Mouse (Mus musculus) pancreas, adult 10 weeks (tissue): ENCODE measurements around the gene Dennd2c. TPM values are rescaled to one million over a fixed set of nuclear protein-coding genes. Genes with fewer than 3 reads are reported as not detected.

Experiments used
- polyA plus RNA-seq: library from polyadenylated mRNA; stranded (reverse); fragments of 350-450 nt; fragmentation: Illumina TruSeq; extraction: RNeasy Lipid Tissue Mini Kit (QIAGEN cat#74804); gene quantifications from one replicate; pipeline ENCODE4 v1.2.3, GENCODE M21; 2015; ENCODE audit warnings: low read depth, low replicate concordance; ENCODE audit not compliant: insufficient read depth

Dennd2c gene
- polyA plus RNA-seq, result 0.55 TPM

DNA sequence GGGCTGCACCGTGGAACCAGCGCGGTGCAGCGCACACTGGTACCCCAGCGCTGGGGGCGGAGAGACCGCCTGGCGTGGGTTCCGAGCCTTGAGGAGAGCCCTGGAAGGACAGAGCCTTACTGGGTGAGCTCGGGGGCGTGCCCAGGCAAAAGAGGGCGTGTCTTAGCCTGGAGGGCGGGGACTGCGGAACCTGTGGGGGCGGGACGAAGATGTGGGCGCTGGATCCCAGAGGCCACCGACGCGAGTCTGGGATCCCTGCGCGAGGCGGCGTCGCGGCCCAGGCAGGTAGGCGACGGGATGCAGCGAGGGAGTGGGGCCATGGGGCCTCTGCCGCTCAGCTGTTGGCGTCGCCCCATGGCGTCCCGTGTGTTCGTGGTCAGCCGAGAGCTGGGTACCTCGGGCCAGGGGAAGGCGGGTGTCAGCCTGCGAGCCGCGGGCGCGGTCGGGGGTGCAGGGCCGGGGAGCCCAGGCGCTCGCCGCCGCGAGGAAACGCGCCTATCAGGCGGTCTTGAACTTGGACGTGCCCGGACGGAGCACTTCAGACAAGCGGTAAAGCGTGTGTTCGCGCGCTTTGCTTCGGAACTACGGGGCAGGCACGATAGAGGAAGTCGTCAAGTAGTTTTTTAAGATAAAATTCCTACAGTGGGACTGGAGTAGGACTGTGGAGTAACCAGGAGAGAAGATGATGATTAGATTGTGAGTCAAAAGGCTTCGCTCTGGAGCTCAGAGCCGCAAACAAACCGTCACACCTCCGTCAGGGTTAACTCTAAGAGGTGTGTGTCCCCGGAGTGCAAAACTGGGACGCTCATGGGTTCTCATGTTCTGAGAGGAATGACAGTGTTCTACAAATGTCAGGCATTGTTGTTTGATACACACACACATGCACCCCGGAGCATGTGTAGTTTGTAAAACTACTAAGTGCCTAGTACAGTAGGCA lies at the start of gene Dennd2c:
Gene Dennd2c (plus strand): TSS at position 151 of the 937 bp plus-strand sequence.

DNA sequence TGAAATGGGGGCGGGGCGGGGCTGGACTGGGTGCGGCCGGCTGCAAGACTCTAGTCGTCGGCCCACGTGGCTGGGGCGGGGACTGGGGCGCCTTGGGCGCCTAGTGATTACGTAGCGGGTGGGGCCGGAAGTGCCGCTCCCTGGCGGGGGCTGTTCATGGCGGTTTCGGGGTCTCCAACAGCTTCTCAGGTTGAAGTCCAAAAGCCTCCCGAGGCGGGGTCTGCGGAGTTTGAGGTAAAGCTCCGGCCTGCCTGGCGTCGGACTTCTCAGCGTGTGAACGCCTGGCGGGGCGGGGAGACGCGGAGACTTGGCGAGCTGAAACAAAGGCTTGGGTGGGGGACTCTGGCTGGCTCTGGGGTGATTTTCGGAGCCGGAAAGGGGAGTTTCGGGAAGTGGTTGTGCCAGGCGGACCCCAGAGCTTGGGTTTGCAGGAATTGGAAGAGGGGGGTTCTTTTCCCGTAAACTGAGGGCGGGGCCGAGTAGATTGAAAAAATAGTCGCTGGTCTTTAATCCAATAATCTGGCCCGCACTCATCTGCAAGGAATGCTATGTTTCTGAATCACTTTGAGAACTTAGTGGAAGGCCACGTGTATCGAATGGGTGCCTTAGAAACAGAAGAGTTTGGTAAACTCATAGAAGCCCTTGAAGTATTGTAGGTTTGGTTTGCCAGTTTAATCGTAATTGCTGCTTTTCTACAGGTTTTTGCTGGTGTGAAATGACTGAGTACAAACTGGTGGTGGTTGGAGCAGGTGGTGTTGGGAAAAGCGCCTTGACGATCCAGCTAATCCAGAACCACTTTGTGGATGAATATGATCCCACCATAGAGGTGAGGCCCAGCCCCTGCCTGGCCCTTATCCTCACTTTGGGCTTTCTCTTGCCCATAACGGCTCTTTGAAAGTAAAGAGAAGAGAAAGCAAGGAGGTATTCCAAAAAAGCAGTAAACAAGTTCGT lies 43.9 kb upstream of the Dennd2c start, which contains the start of gene Nras:
Gene Nras (plus strand): TSS at position 79 of the 951 bp plus-strand sequence.

DNA sequence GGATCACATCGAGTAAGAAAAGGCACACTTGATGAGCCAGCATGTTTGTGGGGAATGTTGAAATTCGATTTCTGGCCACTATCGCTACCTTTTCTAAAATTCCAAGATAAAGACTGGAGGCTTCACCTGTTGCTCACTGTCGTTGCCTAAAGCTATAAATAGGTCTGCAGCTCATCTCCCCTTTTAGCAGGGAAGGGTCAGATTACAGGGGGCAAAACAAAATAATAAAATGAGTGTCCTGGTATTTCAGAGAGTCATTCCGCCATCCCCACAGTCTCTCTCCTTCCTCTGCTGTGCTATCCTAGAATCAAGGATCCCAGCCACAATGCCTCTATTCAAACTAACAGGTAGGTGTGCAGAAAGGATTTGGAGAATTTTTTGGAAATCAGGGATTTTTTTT lies 28.6 kb upstream of the Dennd2c start, which contains the start of gene Ampd1:
Gene Ampd1 (plus strand): TSS at position 244 of the 400 bp plus-strand sequence.

DNA sequence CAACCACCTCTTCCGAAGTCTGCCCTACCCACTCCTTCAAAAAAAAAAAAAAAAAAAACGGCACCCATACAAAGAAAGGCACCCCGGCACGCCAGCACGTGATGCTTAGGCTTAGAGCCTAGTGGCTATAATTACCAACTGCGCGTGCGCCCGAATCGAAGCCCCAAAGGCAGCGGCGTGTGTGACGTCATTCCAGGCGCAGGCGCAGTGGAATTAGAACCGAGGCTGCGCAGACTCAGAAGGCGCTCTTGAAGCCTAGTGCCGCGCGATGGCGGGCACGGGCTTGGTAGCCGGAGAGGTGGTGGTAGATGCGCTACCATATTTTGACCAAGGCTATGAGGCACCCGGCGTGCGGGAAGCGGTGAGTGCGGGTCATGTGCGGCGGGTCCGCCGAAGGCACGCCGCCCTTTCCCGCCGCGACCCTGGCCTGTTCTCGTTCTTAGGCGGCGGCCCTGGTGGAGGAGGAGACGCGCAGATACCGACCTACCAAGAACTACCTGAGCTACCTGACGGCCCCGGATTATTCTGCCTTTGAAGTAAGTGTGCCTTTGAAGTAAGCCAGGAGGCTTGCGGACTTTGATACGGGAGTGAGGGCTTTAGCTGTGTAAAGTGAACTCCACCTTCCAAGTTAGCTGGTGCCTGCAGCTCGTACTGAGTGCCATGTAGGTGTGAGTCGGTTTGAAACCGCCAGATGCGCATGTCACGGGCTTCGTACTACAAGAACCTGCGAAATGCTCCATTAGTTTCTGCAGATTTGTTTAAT lies 69.3 kb downstream of the Dennd2c start, which contains the start of gene Bcas2:
Gene Bcas2 (plus strand): TSS at position 151 of the 763 bp plus-strand sequence.

Other genes starting within 250 kb of the Dennd2c start
- not detected for gene Sycp1, start 166.5 kb upstream of the Dennd2c start, polyA plus RNA-seq
- gene Nr1h5, start 138.5 kb upstream of the Dennd2c start, polyA plus RNA-seq, result not detected
- 5.8 TPM for gene Sike1, start 106.9 kb upstream of the Dennd2c start, polyA plus RNA-seq
- gene Csde1, start 82.2 kb upstream of the Dennd2c start, polyA plus RNA-seq, result 58.6 TPM
- 10.4 TPM for gene Nras, start 44.3 kb upstream of the Dennd2c start, polyA plus RNA-seq
- gene Ampd1, start 28.6 kb upstream of the Dennd2c start, polyA plus RNA-seq, result not detected
- gene Bcas2, start 69.1 kb downstream of the Dennd2c start, polyA plus RNA-seq, result 13.8 TPM
- 5.3 TPM for gene Trim33, start 176.7 kb downstream of the Dennd2c start, polyA plus RNA-seq